Mouse (Mus musculus) naive thymus-derived CD4-positive, alpha-beta T cell, adult 5 months (primary cell): ENCODE results near the gene Bsdc1. TPM values are rescaled to one million over a fixed set of nuclear protein-coding genes. Genes with fewer than 3 reads are reported as not detected.

ENCODE experiments used
- polyA plus RNA-seq: library from polyadenylated mRNA; unstranded; fragments of 100-300 nt; shearing (Covaris generic); gene quantifications from one replicate; pipeline ENCODE4 v1.2.1, GENCODE M21; 2017

Bsdc1 gene
- polyA plus RNA-seq: 86.3 TPM

GRCm38 (mm10) chr4:129461183-129461960 lies at the start of gene Bsdc1:
TSS of gene Bsdc1 (plus strand) at chr4:129461581.

GRCm38 (mm10) chr4:129440340-129441063 lies 20.9 kb upstream of the Bsdc1 start, which contains the start of gene Zbtb8b:
TSS of gene Zbtb8b (minus strand) at chr4:129440853.

DNA sequence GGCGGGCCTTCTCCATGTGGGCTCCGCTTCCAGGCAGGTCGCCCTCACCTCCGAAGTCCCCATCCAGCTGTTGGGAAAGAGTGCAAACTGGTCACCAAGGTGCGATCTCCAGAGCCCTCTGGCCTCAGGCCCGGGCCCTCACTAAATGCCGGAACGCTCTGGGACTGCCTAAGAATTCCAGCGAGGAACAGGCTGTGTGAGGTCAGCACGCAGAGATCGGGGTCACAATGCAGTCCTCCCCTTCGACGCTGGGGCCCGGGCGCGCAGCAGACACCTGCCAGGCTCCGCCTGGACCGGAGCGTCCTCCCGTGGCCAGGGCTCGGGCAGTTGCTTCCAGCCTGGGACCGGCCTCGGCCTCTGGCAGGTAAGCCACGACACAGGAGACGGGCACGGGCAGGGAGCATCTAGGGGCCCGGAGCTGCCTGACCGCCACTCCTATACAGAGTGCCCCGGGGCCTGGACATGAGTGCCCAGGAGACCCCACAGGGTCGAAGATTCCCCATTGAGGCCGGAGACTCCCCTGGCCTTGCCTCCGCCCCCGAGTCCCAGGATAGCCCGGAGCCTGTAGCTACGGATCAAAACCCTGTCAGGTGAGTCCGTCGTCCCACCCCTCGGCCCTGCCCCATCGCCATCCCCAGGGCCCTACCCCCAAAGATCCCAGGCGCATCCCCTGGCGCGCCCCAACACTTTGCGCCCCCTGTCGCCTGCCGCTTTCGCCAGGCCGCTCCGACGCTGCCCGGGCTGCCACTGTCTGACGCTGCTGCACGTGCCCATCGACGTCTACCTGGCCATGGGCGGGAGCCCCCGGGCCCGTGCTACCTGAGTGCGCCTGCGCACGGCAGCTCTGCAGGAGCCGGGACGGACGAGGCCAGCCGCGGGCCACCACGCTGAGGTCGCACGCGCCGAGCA lies 29.8 kb downstream of the Bsdc1 start, which contains the start of the genes Tssk3 and Fam229a:
Gene Tssk3, minus strand, starts transcription at position 51 of the 909 bp plus-strand sequence.
Gene Fam229a, plus strand, starts transcription at position 219 of the 909 bp plus-strand sequence.

GRCm38 (mm10) chr4:129513086-129513767 lies 51.8 kb downstream of the Bsdc1 start, which contains the start of gene Marcksl1:
TSS of gene Marcksl1 (plus strand) at chr4:129513581.

Other genes with a start within 250 kb of the Bsdc1 start
- 0.42 TPM for gene C77080, start 200.2 kb upstream of the Bsdc1 start, polyA plus RNA-seq
- 0.30 TPM for gene Sync, start 174.0 kb upstream of the Bsdc1 start, polyA plus RNA-seq
- 292 TPM for gene Rbbp4, start 126.2 kb upstream of the Bsdc1 start, polyA plus RNA-seq
- gene Zbtb8os, start 125.9 kb upstream of the Bsdc1 start, polyA plus RNA-seq: 23.5 TPM
- 5.2 TPM for gene Zbtb8a, start 83.5 kb upstream of the Bsdc1 start, polyA plus RNA-seq
- gene Zbtb8b, start 20.7 kb upstream of the Bsdc1 start, polyA plus RNA-seq: not detected
- not detected for gene Tssk3, start 29.4 kb downstream of the Bsdc1 start, polyA plus RNA-seq
- not detected for gene Fam229a, start 29.6 kb downstream of the Bsdc1 start, polyA plus RNA-seq
- gene Marcksl1, start 52.0 kb downstream of the Bsdc1 start, polyA plus RNA-seq: 10.7 TPM
- gene Hdac1, start 81.1 kb downstream of the Bsdc1 start, polyA plus RNA-seq: 174 TPM
- 1,237 TPM for gene Lck, start 112.1 kb downstream of the Bsdc1 start, polyA plus RNA-seq
- 0.50 TPM for gene Fam167b, start 117.0 kb downstream of the Bsdc1 start, polyA plus RNA-seq
- gene Eif3i, start 139.1 kb downstream of the Bsdc1 start, polyA plus RNA-seq: 167 TPM
- gene Tmem234, start 139.1 kb downstream of the Bsdc1 start, polyA plus RNA-seq: 203 TPM
- gene Dcdc2b, start 152.7 kb downstream of the Bsdc1 start, polyA plus RNA-seq: 5.6 TPM
- gene Iqcc, start 157.5 kb downstream of the Bsdc1 start, polyA plus RNA-seq: 22.1 TPM
- gene Ccdc28b, start 162.4 kb downstream of the Bsdc1 start, polyA plus RNA-seq: 11.5 TPM
- 73.9 TPM for gene Txlna, start 179.5 kb downstream of the Bsdc1 start, polyA plus RNA-seq
- 22.9 TPM for gene Kpna6, start 211.2 kb downstream of the Bsdc1 start, polyA plus RNA-seq
- 16.5 TPM for gene Tmem39b, start 235.3 kb downstream of the Bsdc1 start, polyA plus RNA-seq